Mouse (Mus musculus) lung, embryonic 14.5 days (tissue): ENCODE measurements around the gene Tmem256. TPM values are rescaled to one million over a fixed set of nuclear protein-coding genes. Genes with fewer than 3 reads are reported as not detected.
"Not testable (repeated sequence)": the region's sequence is repeated elsewhere in the genome, so short reads cannot be mapped to it uniquely, and the experiment has no call there.

Source experiments
- ATAC-seq: fragments of 200-750 bp; cut with Nextera tagmentation; 2 replicates; pipeline ENCODE4 v1.8.0; 2017; ENCODE audit warnings: mild to moderate bottlenecking, moderate TSS enrichment, moderate library complexity; ENCODE audit not compliant: insufficient read depth
- DNase-seq: peaks from one replicate; pipeline ENCODE4 v3.0.0-alpha.2; 2015
- H3K27ac ChIP-seq: fragments of 300-500 bp; sonication (generic); 2 replicates; pipeline ENCODE4 v1.5.1; 2014; ENCODE audit warnings: low read depth, mild to moderate bottlenecking, moderate library complexity
- H3K27me3 ChIP-seq: fragments of 300-500 bp; sonication (generic); 2 replicates; pipeline ENCODE4 v1.6.1; 2014; ENCODE audit warnings: low read length, control low read depth; ENCODE audit not compliant: insufficient read depth
- H3K36me3 ChIP-seq: fragments of 300-500 bp; sonication (generic); 2 replicates; pipeline ENCODE4 v1.6.1; 2014; ENCODE audit warnings: control low read depth; ENCODE audit not compliant: insufficient read depth
- H3K4me1 ChIP-seq: fragments of 300-500 bp; sonication (generic); 2 replicates; pipeline ENCODE4 v1.6.1; 2014; ENCODE audit warnings: antibody characterized with exemption, control low read depth; ENCODE audit not compliant: insufficient read depth
- H3K4me2 ChIP-seq: fragments of 300-500 bp; sonication (generic); 2 replicates; pipeline ENCODE4 v1.6.1; 2014; ENCODE audit warnings: mild to moderate bottlenecking
- H3K4me3 ChIP-seq: fragments of 300-500 bp; sonication (generic); 2 replicates; pipeline ENCODE4 v1.5.1; 2014; ENCODE audit warnings: low read depth, low read length
- H3K9ac ChIP-seq: fragments of 300-500 bp; sonication (generic); 2 replicates; pipeline ENCODE4 v1.6.1; 2014
- H3K9me3 ChIP-seq: fragments of 300-500 bp; sonication (generic); 2 replicates; pipeline ENCODE4 v1.6.1; 2016; ENCODE audit warnings: low read depth, low read length, control low read depth
- CTCF ChIP-seq: IDR thresholded peaks from 2 replicates; pipeline ENCODE4 v1.5.1; 2016; ENCODE audit warnings: antibody characterized with exemption, low read depth
- WGBS: fragments of 180-500 bp; shearing (Covaris S2); extraction: QIAGEN DNeasy Blood & Tissue Kit; methylation state at CpG from one replicate; pipeline ENCODE4 v1.1.7; 2014; 5-methylcytosine and 5-hydroxymethylcytosine counted together
- polyA plus RNA-seq: library from polyadenylated mRNA; unstranded; fragments of >200 nt; fragmentation: Nextera tagmentation; extraction: Ambion mirVana; gene quantifications from 2 replicates; pipeline ENCODE4 v1.2.1, GENCODE M21; 2014

Tmem256 gene
- polyA plus RNA-seq, 1 experiment from 2014 or later, result 443 TPM

GRCm38 (mm10) chr11:69850754-69851153, 12.4 kb downstream of the Tmem256 start:
- no peak for DNase-seq
- no peak overlapping the region; the same call in 1 of the 2 replicates for H3K9ac ChIP-seq
- no peaks in the 10 kb centered on the region for H3K9me3 ChIP-seq
- no peak overlapping the region for H3K27ac ChIP-seq
- no peaks in the 10 kb centered on the region for H3K27me3 ChIP-seq
- H3K4me1 ChIP-seq, result 0 out of 2 replicates have a peak, but pooled peaks cover under 1% of the 10 kb centered on the region
- no peak for ATAC-seq
- WGBS, result 70% methylated on average over 8 of the region's 8 CpGs
- no peak overlapping the region for H3K4me3 ChIP-seq
- no peak overlapping the region for H3K4me2 ChIP-seq
- no peak for TF ChIP-seq CTCF
- H3K36me3 ChIP-seq, result peaks cover 54% of the 10 kb centered on the region

DNA sequence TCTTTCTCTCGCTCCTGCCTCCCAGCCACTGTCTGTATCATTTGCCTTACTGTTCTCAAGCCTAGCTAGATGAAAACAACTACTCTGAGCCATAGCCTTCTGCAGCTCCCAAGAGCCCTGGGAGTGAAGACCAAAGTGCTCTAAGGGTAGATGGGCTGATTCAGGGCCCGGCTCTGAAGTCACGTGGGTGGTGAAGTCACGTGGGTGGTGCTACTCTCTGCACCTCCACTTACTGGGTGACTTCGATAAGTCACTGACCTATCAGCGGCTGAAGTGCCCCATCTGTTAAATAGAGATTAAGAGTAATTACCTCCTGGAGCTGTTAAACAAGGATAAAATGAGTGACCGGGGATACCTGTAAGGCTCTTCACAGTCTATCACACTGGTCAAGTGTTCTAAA, 15.7 kb downstream of the Tmem256 start:
- WGBS, result 55% methylated on average over 7 of the region's 7 CpGs
- H3K9ac ChIP-seq, result no peak overlapping the region
- H3K4me1 ChIP-seq, result no peaks in the 10 kb centered on the region
- H3K36me3 ChIP-seq, result peaks cover 43% of the 10 kb centered on the region
- H3K27ac ChIP-seq, result no peak overlapping the region; the same call in 1 of the 2 replicates
- DNase-seq (no peak), ATAC-seq (peak; percentile 41; the same call in 1 of the 2 replicates)
- TF ChIP-seq CTCF, result no peak
- no peak overlapping the region for H3K4me2 ChIP-seq
- H3K4me3 ChIP-seq, result no peak overlapping the region
- peaks cover 8% of the 10 kb centered on the region for H3K27me3 ChIP-seq
- H3K9me3 ChIP-seq, result no peaks in the 10 kb centered on the region

DNA sequence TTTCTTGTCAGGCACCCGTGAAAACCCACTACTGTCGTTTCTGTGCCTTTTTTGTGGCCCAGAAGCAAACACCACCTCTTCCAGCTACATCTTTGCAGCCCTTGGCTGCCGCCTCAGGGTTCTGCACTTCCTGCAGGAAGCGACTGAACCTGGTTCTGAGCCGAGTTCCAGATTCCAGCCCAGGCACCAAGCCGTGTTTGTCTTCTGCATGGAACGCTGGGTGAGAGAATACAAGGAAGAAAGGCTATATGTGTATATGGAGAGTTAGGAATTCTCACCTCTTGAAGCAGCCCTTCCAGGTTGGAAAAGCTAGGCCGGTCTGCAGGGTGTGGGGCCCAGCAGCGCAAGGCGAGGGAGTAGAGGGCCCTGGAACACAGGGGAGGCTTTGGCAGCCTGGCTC, 16.4 kb downstream of the Tmem256 start:
- no peak overlapping the region for H3K27ac ChIP-seq
- no peaks in the 10 kb centered on the region for H3K4me1 ChIP-seq
- H3K4me2 ChIP-seq, result no peak overlapping the region
- 76% methylated on average over 10 of the region's 10 CpGs for WGBS
- TF ChIP-seq CTCF, result no peak
- DNase-seq (no peak), ATAC-seq (no peak)
- no peaks in the 10 kb centered on the region for H3K9me3 ChIP-seq
- H3K27me3 ChIP-seq, result peaks cover 12% of the 10 kb centered on the region
- no peak overlapping the region for H3K9ac ChIP-seq
- H3K4me3 ChIP-seq, result no peak overlapping the region
- peaks cover 36% of the 10 kb centered on the region for H3K36me3 ChIP-seq

GRCm38 (mm10) chr11:69855347-69855746, 17.0 kb downstream of the Tmem256 start:
- peaks cover 12% of the 10 kb centered on the region for H3K27me3 ChIP-seq
- H3K4me1 ChIP-seq, result no peaks in the 10 kb centered on the region
- H3K9me3 ChIP-seq, result no peaks in the 10 kb centered on the region
- no peak overlapping the region for H3K9ac ChIP-seq
- ATAC-seq, result peak; percentile 38; the same call in 1 of the 2 replicates
- no peak overlapping the region for H3K27ac ChIP-seq
- no peak overlapping the region for H3K4me3 ChIP-seq
- no peak for DNase-seq
- 28% methylated on average over 16 of the region's 16 CpGs for WGBS
- peak; percentile 63 for TF ChIP-seq CTCF
- H3K36me3 ChIP-seq, result peaks cover 30% of the 10 kb centered on the region
- H3K4me2 ChIP-seq, result 0 out of 2 replicates have a peak overlapping the region, but pooled peaks have one; percentile 25

DNA sequence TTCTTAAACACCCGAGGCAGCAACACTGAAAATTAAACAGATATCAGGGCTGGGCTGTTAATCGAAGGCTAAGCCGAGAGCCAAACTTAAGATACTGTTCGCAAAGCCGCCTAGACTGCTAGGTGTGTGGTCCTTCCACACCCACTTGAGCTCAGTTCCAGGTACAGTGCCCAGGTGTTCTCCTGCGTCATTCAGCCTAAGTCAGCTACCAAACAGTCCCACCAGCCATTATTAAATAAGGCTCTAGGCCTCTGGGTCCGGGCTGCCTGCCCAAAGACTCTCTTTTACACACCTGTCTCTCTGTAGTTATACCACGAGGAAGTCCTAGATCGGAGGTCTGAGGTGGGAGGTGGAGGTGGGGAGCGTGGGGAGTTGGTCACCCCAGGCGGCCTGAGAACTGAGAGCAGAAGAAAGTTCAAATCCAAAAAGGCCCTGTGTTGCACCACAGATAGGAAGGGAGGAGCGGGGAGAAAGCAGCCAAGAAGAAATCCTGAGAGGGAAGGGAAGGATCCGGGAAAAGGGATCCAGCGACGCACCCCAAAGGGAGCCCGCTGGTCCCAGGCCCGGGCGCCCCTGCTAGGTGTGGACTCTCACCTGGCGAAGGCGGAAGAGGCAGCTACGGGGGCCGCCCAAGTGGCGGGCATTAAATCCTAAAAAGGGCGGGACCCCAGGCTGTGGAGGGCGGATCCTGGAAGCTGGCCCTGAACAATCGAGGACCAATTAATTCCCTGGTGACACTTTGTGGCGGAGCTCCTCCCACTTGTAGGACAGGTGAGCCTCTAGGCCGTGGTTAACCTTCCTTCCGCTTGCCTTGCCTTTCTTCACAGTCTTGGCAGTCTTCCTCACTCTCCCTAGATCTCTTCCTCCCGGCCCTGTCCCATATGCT, 20.0 kb downstream of the Tmem256 start, which contains the start of gene Tnk1:
Gene Tnk1, minus strand, starts transcription at position 618 of the 886 bp plus-strand sequence.
- peak; percentile 59 for ATAC-seq
- WGBS, result 14% methylated on average over 30 of the region's 30 CpGs

DNA sequence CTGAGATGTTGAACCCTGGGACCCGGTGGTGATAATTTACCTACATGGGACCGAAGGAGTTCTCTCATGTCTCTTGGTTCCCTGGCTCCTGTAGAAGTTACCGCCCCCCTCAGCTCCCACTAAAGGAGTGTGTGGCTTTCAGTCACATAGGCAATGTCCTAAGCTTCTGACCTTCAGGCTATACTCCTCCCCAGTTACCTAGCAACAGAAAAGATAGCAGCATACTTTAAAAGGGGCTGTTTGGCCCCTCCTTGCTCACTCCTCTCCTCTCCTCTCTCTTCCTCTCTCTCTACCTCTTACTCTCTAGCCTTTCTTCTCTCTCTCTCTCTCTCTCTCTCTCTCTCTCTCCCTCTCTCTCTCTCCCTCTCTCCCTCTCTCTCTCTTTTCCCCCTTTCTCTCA, 25.4 kb downstream of the Tmem256 start:
- H3K27ac ChIP-seq, H3K9ac ChIP-seq, H3K9me3 ChIP-seq, H3K36me3 ChIP-seq, H3K4me3 ChIP-seq, H3K4me2 ChIP-seq, H3K4me1 ChIP-seq, ATAC-seq, DNase-seq, H3K27me3 ChIP-seq: not testable (repeated sequence)
- 54% methylated on average over 3 of the region's 3 CpGs for WGBS

More for the DNA sequence above, 20.0 kb downstream of the Tmem256 start, which contains the start of gene Tnk1:
- no peaks in the 10 kb centered on the region for H3K4me1 ChIP-seq
- peak within 1 kb of the TSS; percentile 53 for H3K4me2 ChIP-seq
- no peak for TF ChIP-seq CTCF
- peak within 1 kb of the TSS; percentile 63 for H3K27ac ChIP-seq
- peak; percentile 70 for DNase-seq
- H3K4me3 ChIP-seq, result peak within 1 kb of the TSS; percentile 31
- peaks cover 12% of the 10 kb centered on the region for H3K27me3 ChIP-seq
- H3K9me3 ChIP-seq, result no peaks in the 10 kb centered on the region
- peak within 1 kb of the TSS; percentile 50 for H3K9ac ChIP-seq
- H3K36me3 ChIP-seq, result 0 out of 2 replicates have a peak, but pooled peaks cover 3% of the 10 kb centered on the region

DNA sequence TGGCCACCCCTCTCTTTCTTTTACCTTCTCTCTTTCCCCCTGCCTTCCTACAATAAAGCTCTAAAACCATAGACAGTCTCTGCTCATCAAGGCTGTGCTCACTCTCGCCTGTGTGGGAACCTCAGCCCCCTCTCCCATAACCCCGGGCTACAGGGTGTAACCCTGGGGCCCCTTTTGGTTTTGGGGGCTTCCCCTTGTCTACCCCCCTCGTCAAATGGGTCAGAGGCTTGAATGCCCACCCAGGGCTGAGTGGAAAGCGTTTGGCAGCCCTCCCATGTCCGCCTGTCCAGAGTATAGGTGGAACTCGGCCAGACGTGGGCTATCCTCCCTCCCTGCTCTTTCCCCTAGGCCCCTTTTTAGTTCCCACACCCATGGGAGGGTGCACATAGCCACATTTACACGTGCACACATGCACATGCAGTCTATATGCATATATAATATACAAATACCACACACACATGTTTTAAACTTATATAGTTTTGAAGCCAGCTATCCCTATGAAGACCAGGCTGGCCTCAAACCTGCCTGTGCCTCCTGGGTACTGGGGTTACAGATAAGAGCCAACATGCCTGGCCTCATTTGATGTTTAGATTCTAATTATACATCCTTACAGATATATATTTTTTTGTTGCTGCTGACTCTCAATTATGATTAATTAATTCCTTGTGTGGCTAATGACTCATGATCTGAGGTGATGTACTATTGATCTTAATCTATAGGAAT, 26.0 kb downstream of the Tmem256 start:
- H3K27me3 ChIP-seq, result peaks cover under 1% of the 10 kb centered on the region; the same call in 1 of the 2 replicates
- H3K4me2 ChIP-seq, result no peak overlapping the region
- ATAC-seq (no peak), DNase-seq (no peak)
- WGBS, result 40% methylated on average over 8 of the region's 8 CpGs
- H3K9me3 ChIP-seq, result no peaks in the 10 kb centered on the region
- no peak overlapping the region; the same call in 1 of the 2 replicates for H3K27ac ChIP-seq
- no peaks in the 10 kb centered on the region for H3K4me1 ChIP-seq
- no peak for TF ChIP-seq CTCF
- H3K4me3 ChIP-seq, result no peak overlapping the region
- no peaks in the 10 kb centered on the region for H3K36me3 ChIP-seq
- H3K9ac ChIP-seq, result no peak overlapping the region
